23 mouse cellular contexts compared by ENCODE assay signal in genomic region chr6:54231769-54232558, GRCm38 (mm10).
DNase-seq lines count a peak whose midpoint lies in the region; ATAC-seq and TF ChIP-seq lines count a peak whose summit lies in the region.
"Had no signal": no experiment of that assay in that cellular context is flagged by ENCODE, and none has a peak within 500 bp of the region (broad histone marks: within the 10 kb centered on the region; RNA-seq: fewer than 3 reads in every experiment).

No protein-coding gene starts in this region.

- no peak overlapping the region for H3K4me2 ChIP-seq in forebrain, postnatal 0 days (ENCODE audit: low read depth)
- H3K4me2 ChIP-seq in midbrain, postnatal 0 days (ENCODE audit: low read depth, low read length, poor library complexity, severe bottlenecking) = no peak overlapping the region
- no peak overlapping the region for H3K4me2 ChIP-seq in midbrain, embryonic 16.5 days (ENCODE audit: low read length)
- no peak overlapping the region for H3K4me2 ChIP-seq in kidney, embryonic 15.5 days
- H3K4me2 ChIP-seq: heart, embryonic 12.5 days; heart, embryonic 15.5 days; hindbrain, embryonic 13.5 days had no signal

- 0 out of 2 replicates have a peak, but pooled peaks have one; percentile 3 for TF ChIP-seq CTCF in forebrain, postnatal 0 days (IDR thresholded peaks at IDR 0.05; ENCODE audit: low read depth)
- peak; percentile 17; the same call in 1 of the 2 replicates for TF ChIP-seq CTCF in midbrain, postnatal 0 days (IDR thresholded peaks at IDR 0.05)
- TF ChIP-seq CTCF in small intestine, adult 2 months (IDR thresholded peaks at IDR 0.05; ENCODE audit: extremely low read depth, insufficient read length, insufficient replicate concordance, low read depth, low read length) = no peak

- no peak overlapping the region for H3K4me3 ChIP-seq in forebrain, postnatal 0 days (ENCODE audit: low read depth, low read length)
- no peak overlapping the region for H3K4me3 ChIP-seq in forebrain, embryonic 10.5 days
- H3K4me3 ChIP-seq in midbrain, postnatal 0 days (ENCODE audit: low read depth, low read length) = no peak overlapping the region
- H3K4me3 ChIP-seq in midbrain, embryonic 16.5 days (ENCODE audit: low read depth, low read length) = no peak overlapping the region
- no peak overlapping the region for H3K4me3 ChIP-seq in small intestine, adult 2 months (ENCODE audit: low read depth, low read length)
- H3K4me3 ChIP-seq in kidney, embryonic 15.5 days (replicated peaks) = no peak overlapping the region
- H3K4me3 ChIP-seq: heart, embryonic 12.5 days; heart, embryonic 15.5 days; hindbrain, embryonic 10.5 days; hindbrain, embryonic 13.5 days had no signal

- no peak for DNase-seq in forebrain, postnatal 0 days
- no peak for DNase-seq in forebrain, embryonic 10.5 days (ENCODE audit: extremely low spot score, low spot score)
- DNase-seq in midbrain, postnatal 0 days (ENCODE audit: low spot score) = no peak
- DNase-seq: adrenal gland, postnatal 10 days; adrenal gland, postnatal 36 days; cerebellum, adult 9-10 months; cerebellum, postnatal 14 days; gastrocnemius, postnatal 25 days; heart, adult 18-20 months; heart, postnatal 10 days; heart, postnatal 36 days had no signal

- no peak overlapping the region for H3K9ac ChIP-seq in forebrain, postnatal 0 days
- H3K9ac ChIP-seq in midbrain, postnatal 0 days (replicated peaks; ENCODE audit: low read length, poor library complexity, severe bottlenecking) = no peak overlapping the region
- H3K9ac ChIP-seq in midbrain, embryonic 16.5 days (ENCODE audit: low read depth, low read length) = no peak overlapping the region
- no peak overlapping the region for H3K9ac ChIP-seq in kidney, embryonic 15.5 days
- H3K9ac ChIP-seq: heart, embryonic 12.5 days; heart, embryonic 15.5 days; hindbrain, embryonic 13.5 days had no signal

- no peak; the same call in 1 of the 2 replicates for TF ChIP-seq POLR2A in small intestine, adult 2 months (IDR thresholded peaks at IDR 0.05; ENCODE audit: low read depth, low read length)

- no peaks in the 10 kb centered on the region for H3K27me3 ChIP-seq in forebrain, postnatal 0 days (ENCODE audit: insufficient read depth, low read length)
- peaks cover 8% of the 10 kb centered on the region for H3K27me3 ChIP-seq in forebrain, embryonic 10.5 days (ENCODE audit: poor library complexity, severe bottlenecking)
- 0 out of 2 replicates have a peak, but pooled peaks cover 11% of the 10 kb centered on the region for H3K27me3 ChIP-seq in midbrain, postnatal 0 days (ENCODE audit: insufficient read depth, low read length)
- H3K27me3 ChIP-seq in midbrain, embryonic 16.5 days (ENCODE audit: control insufficient read depth, insufficient read depth, low read depth, low read length) = no peaks in the 10 kb centered on the region; the same call in 1 of the 2 replicates
- no peaks in the 10 kb centered on the region for H3K27me3 ChIP-seq in small intestine, adult 2 months (ENCODE audit: control insufficient read depth, insufficient read depth, low read length)
- no peaks in the 10 kb centered on the region; the same call in 1 of the 2 replicates for H3K27me3 ChIP-seq in kidney, embryonic 15.5 days
- H3K27me3 ChIP-seq: CH12.LX, Patski had no signal

- WGBS in forebrain, postnatal 0 days = 77% methylated on average over 13 of the region's 13 CpGs
- WGBS in forebrain, embryonic 10.5 days = 84% methylated on average over 13 of the region's 13 CpGs
- 74% methylated on average over 13 of the region's 13 CpGs for WGBS in midbrain, postnatal 0 days
- WGBS in midbrain, embryonic 16.5 days = 77% methylated on average over 13 of the region's 13 CpGs
- 25% methylated on average over 13 of the region's 13 CpGs for WGBS in small intestine, adult 2 months
- 72% methylated on average over 13 of the region's 13 CpGs for WGBS in kidney, embryonic 15.5 days

- 0 out of 2 replicates have a peak, but pooled peaks cover 4% of the 10 kb centered on the region for H3K4me1 ChIP-seq in forebrain, postnatal 0 days (ENCODE audit: insufficient read depth)
- peaks cover 21% of the 10 kb centered on the region for H3K4me1 ChIP-seq in forebrain, embryonic 10.5 days
- no peaks in the 10 kb centered on the region for H3K4me1 ChIP-seq in midbrain, postnatal 0 days (ENCODE audit: insufficient read depth, low read length)
- H3K4me1 ChIP-seq in midbrain, embryonic 16.5 days (ENCODE audit: control insufficient read depth, insufficient read depth, low read length) = peaks cover 4% of the 10 kb centered on the region; the same call in 1 of the 2 replicates
- H3K4me1 ChIP-seq in small intestine, adult 2 months (ENCODE audit: control insufficient read depth, insufficient read depth, insufficient read length, low read length) = peaks cover 21% of the 10 kb centered on the region
- peaks cover 22% of the 10 kb centered on the region for H3K4me1 ChIP-seq in kidney, embryonic 15.5 days
- H3K4me1 ChIP-seq: heart, embryonic 12.5 days; heart, embryonic 15.5 days had no signal

- H3K36me3 ChIP-seq in forebrain, postnatal 0 days (ENCODE audit: insufficient read depth) = no peaks in the 10 kb centered on the region
- H3K36me3 ChIP-seq in forebrain, embryonic 10.5 days (replicated peaks) = no peaks in the 10 kb centered on the region
- H3K36me3 ChIP-seq in midbrain, postnatal 0 days (ENCODE audit: insufficient read depth, low read length) = no peaks in the 10 kb centered on the region
- no peaks in the 10 kb centered on the region for H3K36me3 ChIP-seq in midbrain, embryonic 16.5 days (ENCODE audit: control insufficient read depth, insufficient read depth, low read length)
- H3K36me3 ChIP-seq in small intestine, adult 2 months (ENCODE audit: control insufficient read depth, insufficient read depth, low read length) = no peaks in the 10 kb centered on the region
- H3K36me3 ChIP-seq in kidney, embryonic 15.5 days = no peaks in the 10 kb centered on the region
- H3K36me3 ChIP-seq: G1E; heart, embryonic 15.5 days; hindbrain, embryonic 10.5 days; hindbrain, embryonic 13.5 days had no signal

- H3K9me3 ChIP-seq in forebrain, postnatal 0 days (ENCODE audit: low read length) = no peaks in the 10 kb centered on the region
- H3K9me3 ChIP-seq in forebrain, embryonic 10.5 days = no peaks in the 10 kb centered on the region
- no peaks in the 10 kb centered on the region for H3K9me3 ChIP-seq in midbrain, postnatal 0 days (ENCODE audit: low read length)
- H3K9me3 ChIP-seq in midbrain, embryonic 16.5 days (replicated peaks; ENCODE audit: control insufficient read depth, low read length, poor library complexity, severe bottlenecking) = no peaks in the 10 kb centered on the region
- no peaks in the 10 kb centered on the region for H3K9me3 ChIP-seq in kidney, embryonic 15.5 days (replicated peaks)
- H3K9me3 ChIP-seq: hindbrain, embryonic 10.5 days; hindbrain, embryonic 13.5 days had no signal

- ATAC-seq in forebrain, postnatal 0 days = no peak
- ATAC-seq in midbrain, postnatal 0 days (ENCODE audit: low FRiP score) = no peak
- ATAC-seq in midbrain, embryonic 16.5 days = no peak
- ATAC-seq in kidney, embryonic 15.5 days (replicated peaks; ENCODE audit: low FRiP score) = no peak
- ATAC-seq: forebrain, embryonic 14.5 days; hindbrain, embryonic 16.5 days; Patski had no signal

- no peak overlapping the region for H3K27ac ChIP-seq in forebrain, postnatal 0 days (ENCODE audit: low read depth, low read length)
- H3K27ac ChIP-seq in forebrain, embryonic 10.5 days = no peak overlapping the region
- H3K27ac ChIP-seq in midbrain, postnatal 0 days (ENCODE audit: low read depth, low read length) = no peak overlapping the region
- no peak overlapping the region for H3K27ac ChIP-seq in midbrain, embryonic 16.5 days (ENCODE audit: low read length)
- H3K27ac ChIP-seq in small intestine, adult 2 months (ENCODE audit: insufficient read depth, low read depth, low read length) = peak overlapping the region; percentile 88
- H3K27ac ChIP-seq in kidney, embryonic 15.5 days = no peak overlapping the region
- H3K27ac ChIP-seq: heart, embryonic 15.5 days; hindbrain, embryonic 10.5 days; hindbrain, embryonic 13.5 days had no signal
